In the genomic region with DNA sequence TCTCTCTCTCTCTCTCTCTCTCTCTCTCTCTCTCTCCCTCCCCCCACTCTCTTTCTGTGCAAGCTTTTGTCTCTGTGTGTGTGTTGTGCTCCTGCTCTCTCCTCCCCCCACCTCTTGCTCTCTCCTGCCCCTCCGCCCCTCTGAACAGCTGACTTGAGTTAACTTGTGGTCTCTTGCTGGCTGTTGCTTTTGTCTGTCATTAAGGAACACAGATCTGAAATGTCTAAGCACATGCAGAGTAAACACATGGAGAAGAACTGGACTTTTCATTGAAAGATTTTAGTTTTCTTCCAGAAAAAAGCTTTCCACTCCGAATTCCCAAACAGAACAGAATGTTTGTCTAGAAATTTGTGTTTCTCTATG, we compare ENCODE assay signal across 7 mouse cellular contexts.
DNase-seq lines count a peak whose midpoint lies in the region; ATAC-seq lines count a peak whose summit lies in the region.

No protein-coding gene starts in this region.

- no peak overlapping the region for H3K9ac ChIP-seq in intestine, embryonic 16.5 days (ENCODE audit: low read depth, low read length)

- no peak overlapping the region for H3K27ac ChIP-seq in intestine, embryonic 16.5 days (ENCODE audit: low read length)
- peak overlapping the region; percentile 62 for H3K27ac ChIP-seq in macrophage

- H3K79me2 ChIP-seq in macrophage (ENCODE audit: inconsistent target) = no peaks in the 10 kb centered on the region

- DNase-seq in T-cell, adult 2 months (ENCODE audit: low spot score) = peak; percentile 75
- DNase-seq in frontal cortex, postnatal 36 days (ENCODE audit: low spot score in 2 of 2) = no peak
- DNase-seq in layer of hippocampus, postnatal 10 days (ENCODE audit: low spot score in 2 of 2) = no peak

- H3K4me3 ChIP-seq in intestine, embryonic 16.5 days (ENCODE audit: low read length) = no peak overlapping the region
- peak overlapping the region; percentile 29; the same call in 1 of the 2 replicates for H3K4me3 ChIP-seq in macrophage (ENCODE audit: inconsistent target)

- H3K4me2 ChIP-seq in intestine, embryonic 16.5 days (ENCODE audit: low read depth, low read length) = peak overlapping the region; percentile 30; the same call in 1 of the 2 replicates

- peaks cover 4% of the 10 kb centered on the region for H3K4me1 ChIP-seq in intestine, embryonic 16.5 days (ENCODE audit: control insufficient read depth, insufficient read depth, low read length)

- ATAC-seq in CD4-positive, CD25-positive, alpha-beta regulatory T cell, adult 4 months = peak; percentile 47
- no peak for ATAC-seq in intestine, embryonic 16.5 days
- no peak for ATAC-seq in erythroid progenitor cell, adult 5-6 weeks (replicated peaks; ENCODE audit: low FRiP score, poor library complexity, severe bottlenecking)

- 38% methylated on average over 2 of the region's 2 CpGs for WGBS in intestine, embryonic 16.5 days
- 90% methylated on average over 2 of the region's 2 CpGs for WGBS in macrophage (ENCODE audit: missing documents)

- H3K27me3 ChIP-seq in intestine, embryonic 16.5 days (replicated peaks; ENCODE audit: control insufficient read depth, insufficient read depth, low read length) = no peaks in the 10 kb centered on the region

- H3K36me3 ChIP-seq in intestine, embryonic 16.5 days (ENCODE audit: control insufficient read depth, insufficient read depth, low read length) = no peaks in the 10 kb centered on the region
- H3K36me3 ChIP-seq in macrophage (ENCODE audit: inconsistent target) = no peaks in the 10 kb centered on the region

- no peaks in the 10 kb centered on the region for H3K9me3 ChIP-seq in intestine, embryonic 16.5 days (ENCODE audit: control insufficient read depth, low read length)
